Mouse (Mus musculus): Measurements from ENCODE around the gene Olfr978. TPM values are rescaled to one million over a fixed set of nuclear protein-coding genes. Genes with fewer than 3 reads are reported as not detected.
"Not testable (repeated sequence)": the region's sequence is repeated elsewhere in the genome, so short reads cannot be mapped to it uniquely, and the experiment has no call there.

Olfr978 gene
- polyA plus RNA-seq (2012; rRNA removed) = not detected in 2 replicates

GRCm38 (mm10) chr9:39991813-39992212, at the start of gene Olfr978:
TSS of gene Olfr978 (plus strand) at chr9:39992113.
- DNase-seq (ENCODE audit: extremely low spot score in 1 of 2, low spot score in 1 of 2) = no peak

DNA sequence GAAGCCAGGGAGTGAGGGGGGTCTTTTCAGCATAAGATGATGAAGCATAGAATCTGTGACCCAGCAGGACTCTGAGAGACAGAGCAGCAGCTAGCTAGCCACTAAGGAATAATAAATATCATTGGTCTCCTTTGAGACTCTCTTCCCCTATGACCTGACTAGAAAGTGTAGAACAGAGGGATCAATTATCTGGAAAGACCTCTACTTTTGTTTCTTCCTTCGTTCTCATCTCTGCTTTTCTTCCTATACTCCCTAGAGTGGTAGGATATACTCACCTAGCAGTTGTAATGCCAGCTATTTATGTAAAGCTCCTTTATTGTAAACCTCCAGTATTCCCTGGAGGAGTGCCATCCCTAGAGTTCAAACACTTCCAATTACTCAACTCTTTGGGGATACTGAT, 40.0 kb upstream of the Olfr978 start, which contains the start of gene Olfr975:
Olfr975 (minus strand) TSS at position 101 of the 400 bp plus-strand sequence.
- no peak for DNase-seq (ENCODE audit: extremely low spot score in 1 of 2, low spot score in 1 of 2)

- DNase-seq (ENCODE audit: extremely low spot score in 1 of 2, low spot score in 1 of 2) = not testable (repeated sequence)
These were observed 30.9 kb upstream of the Olfr978 start, which contains the start of gene Olfr976 for GRCm38 (mm10) chr9:39961033-39961432. TSS of gene Olfr976 (minus strand) at chr9:39961133.

GRCm38 (mm10) chr9:39976581-39977145, 15.2 kb upstream of the Olfr978 start:
- not testable (repeated sequence) for DNase-seq (ENCODE audit: extremely low spot score in 1 of 2, low spot score in 1 of 2)

- DNase-seq (ENCODE audit: extremely low spot score in 1 of 2, low spot score in 1 of 2) = no peak
These were observed 11.5 kb downstream of the Olfr978 start, which contains the start of gene Olfr979 for GRCm38 (mm10) chr9:40003365-40003764. TSS of gene Olfr979 (minus strand) at chr9:40003465.

DNA sequence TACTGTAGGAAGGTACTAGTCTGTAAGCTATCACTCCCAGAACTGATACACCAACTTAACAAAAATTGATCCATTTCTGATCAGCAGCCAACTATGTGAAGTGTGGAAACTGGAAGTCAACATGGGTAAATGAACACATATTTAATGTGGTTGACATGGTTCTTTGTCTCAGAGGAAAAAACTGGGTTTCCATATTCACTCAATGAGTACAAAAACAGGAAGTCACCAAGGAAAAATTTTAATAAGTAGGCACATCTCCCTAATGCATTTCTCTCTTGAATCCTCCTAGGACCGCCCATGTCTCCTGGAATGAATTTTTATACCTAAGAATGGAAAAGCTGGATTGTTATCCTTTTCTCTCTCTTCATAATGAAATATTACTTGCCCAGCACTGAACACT, 17.6 kb downstream of the Olfr978 start, which contains the start of gene Olfr980:
Olfr980 (minus strand) TSS at position 101 of the 400 bp plus-strand sequence.
- DNase-seq (ENCODE audit: extremely low spot score in 1 of 2, low spot score in 1 of 2) = no peak

- DNase-seq (ENCODE audit: extremely low spot score in 1 of 2, low spot score in 1 of 2) = no peak
These were observed 29.3 kb downstream of the Olfr978 start, which contains the start of gene Olfr981 for GRCm38 (mm10) chr9:40021164-40021563. TSS of gene Olfr981 (plus strand) at chr9:40021464.

Other genes starting within 250 kb of the Olfr978 start
- gene Olfr967, start 245.9 kb upstream of the Olfr978 start, polyA plus RNA-seq (2012; rRNA removed) = not detected in 2 replicates
- gene Olfr968, start 208.9 kb upstream of the Olfr978 start, polyA plus RNA-seq (2012; rRNA removed) = not detected in 2 replicates
- not detected in 2 replicates for gene Olfr969, start 201.2 kb upstream of the Olfr978 start, polyA plus RNA-seq (2012; rRNA removed)
- not detected in 2 replicates for gene Olfr970, start 183.3 kb upstream of the Olfr978 start, polyA plus RNA-seq (2012; rRNA removed)
- gene Olfr971, start 155.2 kb upstream of the Olfr978 start, polyA plus RNA-seq (2012; rRNA removed) = not detected in 2 replicates
- 0.06 TPM in 1 of 2 replicates, not detected in the other for gene Olfr972, start 125.7 kb upstream of the Olfr978 start, polyA plus RNA-seq (2012; rRNA removed)
- gene Olfr229, start 84.8 kb upstream of the Olfr978 start, polyA plus RNA-seq (2012; rRNA removed) = not detected in 2 replicates
- gene Olfr974, start 54.6 kb upstream of the Olfr978 start, polyA plus RNA-seq (2012; rRNA removed) = not detected in 2 replicates
- 0.02 TPM in 1 of 2 replicates, not detected in the other for gene Olfr975, start 40.1 kb upstream of the Olfr978 start, polyA plus RNA-seq (2012; rRNA removed)
- gene Olfr976, start 31.0 kb upstream of the Olfr978 start, polyA plus RNA-seq (2012; rRNA removed) = not detected in 2 replicates
- gene Olfr979, start 11.4 kb downstream of the Olfr978 start, polyA plus RNA-seq (2012; rRNA removed) = not detected in 2 replicates
- gene Olfr980, start 17.5 kb downstream of the Olfr978 start, polyA plus RNA-seq (2012; rRNA removed) = not detected in 2 replicates
- gene Olfr981, start 29.4 kb downstream of the Olfr978 start, polyA plus RNA-seq (2012; rRNA removed) = 0.04 and 0.11 TPM in 2 replicates
- not detected in 2 replicates for gene Olfr982, start 81.7 kb downstream of the Olfr978 start, polyA plus RNA-seq (2012; rRNA removed)
- gene Olfr983, start 101.5 kb downstream of the Olfr978 start, polyA plus RNA-seq (2012; rRNA removed) = not detected in 2 replicates
- gene Olfr984, start 122.1 kb downstream of the Olfr978 start, polyA plus RNA-seq (2012; rRNA removed) = not detected in 2 replicates
- 0.08 TPM in 1 of 2 replicates, not detected in the other for gene Olfr985, start 138.1 kb downstream of the Olfr978 start, polyA plus RNA-seq (2012; rRNA removed)
- not detected in 2 replicates for gene Tmem225, start 156.0 kb downstream of the Olfr978 start, polyA plus RNA-seq (2012; rRNA removed)
- not detected in 2 replicates for gene Olfr986, start 188.8 kb downstream of the Olfr978 start, polyA plus RNA-seq (2012; rRNA removed)
- gene Zfp202, start 200.2 kb downstream of the Olfr978 start, polyA plus RNA-seq (2012; rRNA removed) = 3.7 and 4.1 TPM in 2 replicates